Mouse (Mus musculus) 3134 (cell line): Measurements from ENCODE around the gene Rap1gap.

ENCODE experiments used
- DNase-seq: peaks from one replicate; pipeline ENCODE4 v3.0.0-alpha.2; 2011; ENCODE audit warnings: low spot score; ENCODE audit not compliant: insufficient read length; ENCODE audit errors: extremely low read depth

Gene Rap1gap

DNA sequence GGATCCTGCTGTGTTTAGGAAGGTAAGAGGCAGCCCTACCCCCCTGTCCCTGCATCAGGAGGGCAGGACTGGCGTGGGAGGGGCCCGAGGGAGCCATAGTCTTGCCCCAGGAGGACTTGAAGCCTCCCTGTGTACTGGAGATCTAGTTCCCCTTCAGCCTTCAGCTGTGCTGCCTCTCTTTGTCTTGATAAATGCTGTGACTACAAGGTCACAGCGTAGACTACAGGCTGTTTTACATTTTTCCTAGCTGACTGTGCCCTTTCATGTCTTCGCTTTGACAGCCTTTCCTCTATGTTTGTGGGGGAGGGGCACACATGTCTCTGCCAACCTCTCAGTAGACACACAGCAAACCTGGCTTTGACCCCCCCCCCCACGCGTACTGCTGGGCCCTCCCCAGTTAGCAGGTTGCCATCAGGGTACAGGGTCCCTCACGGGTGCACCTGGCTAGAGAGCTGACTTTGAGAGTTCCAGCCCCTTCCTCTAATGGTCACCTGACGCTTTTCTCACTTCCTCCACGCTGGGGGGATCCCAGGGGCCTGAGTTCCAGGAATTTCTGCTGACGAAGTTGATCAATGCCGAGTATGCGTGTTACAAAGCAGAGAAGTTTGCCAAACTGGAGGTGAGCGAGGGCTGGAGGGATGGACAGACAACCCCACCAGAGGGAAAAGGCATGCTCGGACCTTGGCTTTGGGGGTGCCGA is 55.0 kb downstream of the Rap1gap start:
- no peak for DNase-seq

DNA sequence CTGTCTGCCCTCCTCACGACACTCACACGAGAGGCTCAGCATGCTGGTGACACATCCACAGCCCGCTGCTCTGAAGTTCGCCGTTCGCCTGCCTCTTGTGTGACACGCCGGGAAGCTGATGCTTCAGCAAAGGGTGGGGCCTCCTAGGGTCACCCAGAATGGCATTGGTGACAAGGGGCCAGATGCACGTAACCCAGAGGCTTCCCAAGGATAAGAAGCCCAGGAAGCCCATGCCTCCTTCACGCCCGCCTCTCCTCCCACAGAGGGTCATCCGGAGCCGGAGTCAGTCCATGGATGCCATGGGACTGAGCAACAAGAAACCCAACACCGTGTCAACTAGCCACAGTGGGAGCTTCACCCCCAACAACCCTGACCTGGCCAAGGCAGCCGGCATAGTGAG is 57.0 kb downstream of the Rap1gap start:
- DNase-seq: no peak

DNA sequence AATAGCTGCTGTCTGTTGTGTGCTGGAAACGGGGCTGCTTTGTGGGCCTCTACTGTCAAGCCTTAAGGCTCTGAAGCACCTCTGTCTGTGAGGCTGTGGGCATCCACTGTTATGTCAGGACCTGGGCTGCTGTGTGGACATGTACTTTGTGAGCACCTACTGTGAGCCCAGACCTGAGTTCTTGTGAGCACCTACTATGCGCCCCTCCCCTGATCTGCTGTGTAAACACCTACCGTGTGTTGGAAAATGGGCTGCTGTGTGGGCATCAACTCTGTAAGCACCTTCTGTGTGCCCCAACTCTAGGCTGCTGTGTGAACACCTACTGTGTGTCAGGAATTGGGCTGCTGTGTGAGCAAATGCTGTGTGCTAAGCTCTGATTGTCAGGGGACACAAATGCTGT is 57.7 kb downstream of the Rap1gap start:
- DNase-seq: no peak

DNA sequence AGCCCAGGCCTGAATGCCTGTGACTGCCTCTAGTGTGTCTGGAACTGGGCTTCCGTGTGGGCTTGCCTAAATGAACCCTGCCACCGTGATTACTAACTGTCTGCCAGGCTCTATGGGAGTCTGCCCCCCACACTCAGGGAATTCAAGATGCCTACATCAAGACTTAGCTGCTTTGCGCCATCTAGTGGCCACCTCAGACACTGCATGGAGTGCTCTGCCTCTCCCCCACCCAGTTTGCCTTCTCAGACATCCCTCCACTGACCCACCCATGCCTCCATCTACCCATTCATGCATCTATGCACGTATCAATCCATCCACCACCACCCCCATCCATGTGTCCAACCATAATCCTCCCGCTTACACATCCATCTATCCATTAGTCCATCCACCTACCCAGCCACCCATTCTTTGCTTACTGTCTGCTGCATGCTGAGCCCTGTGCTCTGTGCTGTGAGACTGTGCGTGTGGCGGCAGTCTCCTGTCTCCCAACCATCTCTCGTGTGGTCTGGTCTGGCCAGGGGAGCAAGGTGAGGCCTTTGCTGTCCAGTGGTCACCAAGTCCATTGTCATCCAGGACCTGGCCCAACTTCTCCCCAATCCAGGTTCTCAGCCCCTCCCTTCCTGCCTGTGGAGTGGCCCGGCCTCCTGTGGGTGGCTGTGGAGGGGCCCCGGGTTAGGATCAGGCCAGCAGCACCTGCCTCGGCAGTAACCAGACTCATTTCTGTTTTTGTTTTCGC is 58.3 kb downstream of the Rap1gap start:
- DNase-seq: no peak

DNA sequence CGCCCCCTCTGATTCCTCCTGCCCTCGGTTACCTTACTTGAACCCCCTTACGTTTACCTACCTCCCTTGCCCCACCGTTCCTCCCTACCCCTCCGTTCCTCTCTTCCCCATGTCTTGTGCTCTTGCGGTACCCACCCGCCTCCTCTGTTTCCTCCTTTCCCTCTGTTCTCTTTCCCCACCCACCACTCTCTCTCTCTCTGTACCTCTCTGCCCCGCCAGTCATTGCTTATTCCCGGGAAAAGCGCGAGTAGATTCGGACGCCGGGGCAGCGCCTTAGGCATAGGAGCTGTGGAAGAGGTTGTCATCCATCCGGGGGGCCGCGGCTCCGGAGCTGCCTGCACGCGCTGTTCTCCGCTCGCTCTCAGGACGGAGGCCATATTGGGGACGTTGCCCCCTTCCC is 59.0 kb downstream of the Rap1gap start:
- no peak for DNase-seq

DNA sequence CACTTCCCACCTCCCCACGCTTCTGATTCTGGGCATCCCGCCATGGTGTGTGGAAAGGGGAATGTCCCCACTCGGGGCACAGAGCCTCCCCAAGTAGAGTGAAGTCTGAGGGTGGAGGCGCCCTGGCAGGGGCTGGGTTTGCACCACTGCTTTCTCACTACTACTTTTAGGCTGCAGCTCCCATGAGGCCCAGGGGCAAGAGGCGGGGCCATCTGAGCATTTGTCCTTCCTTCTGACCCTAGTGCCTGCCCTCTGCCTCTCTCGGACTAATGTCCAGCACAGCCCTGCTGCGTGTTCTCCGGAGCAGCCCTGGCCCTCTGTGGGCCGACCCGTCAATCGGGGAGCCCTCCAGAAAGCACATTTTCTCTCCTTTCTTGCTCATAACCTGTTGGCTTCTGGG is 59.7 kb downstream of the Rap1gap start:
- DNase-seq: no peak

DNA sequence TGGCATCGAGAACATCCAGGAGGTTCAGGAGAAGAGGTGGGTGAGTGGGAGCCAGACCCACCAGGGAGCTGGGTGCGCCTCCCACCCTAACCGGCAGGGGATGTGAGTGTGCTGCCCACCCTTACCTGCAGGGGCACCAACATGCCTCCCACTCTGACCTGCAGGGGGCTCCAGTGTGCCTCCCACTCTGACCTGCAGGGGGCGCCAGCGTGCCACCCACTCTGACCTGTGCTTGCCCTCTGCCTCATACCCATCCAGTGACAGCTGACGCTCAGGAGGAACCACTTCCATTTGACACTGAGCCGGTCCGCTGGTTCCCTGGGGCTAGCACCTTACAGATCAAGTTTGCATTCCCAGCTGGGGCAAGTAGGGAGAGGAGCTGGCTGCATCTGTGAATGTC is 60.2 kb downstream of the Rap1gap start:
- peak; percentile 55 for DNase-seq

DNA sequence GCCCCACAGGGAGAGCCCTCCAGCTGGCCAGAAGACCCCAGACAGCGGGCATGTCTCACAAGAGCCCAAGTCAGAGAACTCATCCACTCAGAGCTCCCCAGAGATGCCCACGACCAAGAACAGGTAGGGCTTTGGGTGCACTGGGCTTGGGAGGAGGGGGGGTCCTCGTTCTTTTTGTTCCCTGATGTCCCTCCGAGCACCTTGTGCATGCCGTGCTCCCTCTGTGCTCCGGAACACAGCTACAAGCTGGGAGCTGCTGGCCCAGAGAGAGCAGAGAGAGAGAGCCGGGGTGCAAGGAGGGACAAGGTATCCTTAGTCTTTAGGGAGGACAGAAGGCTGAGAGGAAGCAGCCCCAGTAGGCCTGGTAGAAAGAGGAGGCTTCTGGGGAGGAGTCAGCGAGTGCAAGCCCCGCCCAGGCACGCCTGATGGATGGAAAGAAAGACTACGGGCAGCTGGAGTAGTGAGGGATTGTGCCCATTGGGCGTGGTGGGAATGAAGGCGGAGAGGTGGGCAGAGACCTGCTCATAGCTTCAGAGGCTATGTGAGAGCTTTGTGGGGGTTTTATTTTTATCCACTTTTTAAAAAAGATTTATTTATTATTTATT is 61.1 kb downstream of the Rap1gap start:
- DNase-seq: no peak

DNA sequence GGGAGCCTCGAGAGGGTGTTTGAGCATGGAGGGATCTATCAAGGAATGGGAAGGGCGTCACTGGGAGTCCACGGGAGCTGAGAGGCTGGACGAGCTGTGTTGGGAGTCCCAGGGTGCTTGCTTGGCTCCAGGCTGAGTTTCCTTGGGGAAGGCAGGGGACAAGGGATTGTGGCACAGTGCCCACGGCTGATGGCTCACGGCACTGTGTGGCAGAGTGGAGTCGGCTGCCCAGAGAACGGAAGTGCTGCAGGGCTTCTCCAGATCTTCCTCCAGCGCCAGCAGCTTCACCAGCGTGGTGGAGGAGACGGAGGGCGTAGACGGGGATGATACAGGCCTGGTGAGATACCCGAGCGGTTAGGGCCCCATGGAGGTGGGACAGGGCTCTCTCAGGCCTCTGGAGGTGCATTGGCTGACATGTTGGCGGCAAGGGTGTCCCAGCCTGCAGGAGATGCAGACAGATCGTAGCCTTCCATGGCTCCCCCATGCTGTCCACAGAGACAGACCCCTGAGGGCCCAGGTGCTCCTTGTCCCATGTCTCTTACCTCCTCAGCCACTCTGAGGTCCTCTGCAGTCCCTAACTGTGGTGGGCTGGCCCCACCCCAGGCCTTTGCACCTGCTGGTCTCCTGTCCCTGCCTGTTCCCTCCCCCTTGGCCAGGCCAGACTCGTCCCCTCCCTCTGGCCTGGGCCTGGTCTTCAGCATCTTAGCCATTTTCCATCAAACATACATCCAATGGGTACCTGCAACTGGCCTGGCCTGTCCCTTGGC is 62.4 kb downstream of the Rap1gap start:
- no peak for DNase-seq

DNA sequence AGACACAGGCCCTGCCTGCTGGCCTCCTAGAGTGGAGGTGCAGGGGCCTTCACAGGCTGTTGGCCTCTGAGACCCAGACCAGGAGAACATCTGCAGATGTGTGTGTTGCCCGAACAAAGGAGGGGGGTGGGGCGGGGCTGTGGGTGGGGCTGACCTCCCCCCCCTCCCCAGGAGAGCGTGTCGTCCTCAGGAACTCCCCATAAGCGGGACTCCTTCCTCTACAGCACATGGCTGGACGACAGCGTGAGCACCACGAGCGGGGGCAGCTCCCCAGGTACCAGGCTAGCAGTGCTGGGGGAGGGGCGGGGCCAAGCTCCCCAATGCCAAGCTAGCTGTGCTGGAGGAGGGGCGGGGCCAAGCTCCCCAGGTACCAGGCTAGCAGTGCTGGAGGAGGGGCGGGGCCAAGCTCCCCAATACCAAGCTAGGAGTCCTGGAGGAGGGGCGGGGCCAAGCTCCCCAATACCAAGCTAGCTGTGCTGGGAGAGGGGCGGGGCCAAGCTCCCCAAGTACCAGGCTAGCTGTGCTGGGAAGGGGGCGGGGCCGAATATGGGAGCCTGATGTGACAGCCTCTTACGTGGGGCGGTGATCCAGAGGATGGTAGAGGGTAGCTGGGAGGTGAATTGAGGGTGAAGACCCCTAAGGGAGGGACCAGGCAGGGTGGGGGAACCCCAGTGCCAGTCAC is 63.1 kb downstream of the Rap1gap start:
- no peak for DNase-seq

DNA sequence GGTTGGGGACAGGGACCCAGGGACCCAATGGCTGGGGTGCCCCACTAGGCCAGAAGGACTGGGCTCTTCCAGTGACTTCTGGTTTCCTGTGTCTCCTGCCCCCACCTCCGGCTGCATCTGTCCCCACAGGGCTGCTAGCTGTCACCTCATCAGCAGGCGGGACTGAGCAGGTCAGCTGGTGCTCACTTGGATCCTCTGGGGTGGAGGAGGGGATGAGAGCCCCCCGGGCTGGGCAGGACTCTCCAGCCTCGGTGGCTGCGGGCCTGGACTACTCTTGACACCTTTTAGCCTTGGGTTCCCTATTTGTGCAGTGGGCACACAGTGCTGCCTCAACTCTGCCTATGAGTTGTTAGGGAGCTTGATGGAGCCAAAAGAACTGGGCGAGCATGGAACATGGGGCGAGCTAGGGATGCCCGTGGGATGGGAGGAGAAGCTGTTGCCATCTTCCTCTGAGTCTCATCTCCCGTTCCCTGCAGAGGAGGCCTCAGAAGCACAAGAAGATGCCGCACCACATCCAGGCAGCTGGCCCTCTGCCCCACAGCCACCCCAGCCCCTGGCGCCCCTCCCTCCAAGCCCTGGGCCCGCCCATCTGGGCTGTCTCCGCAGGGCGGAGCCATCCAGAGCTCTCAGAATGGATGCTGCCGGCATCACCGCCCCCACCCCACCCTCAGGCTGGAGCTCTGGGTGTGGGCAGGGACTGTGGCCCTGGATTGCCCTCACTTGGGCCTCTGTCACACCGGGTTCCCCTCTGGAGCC is 64.1 kb downstream of the Rap1gap start:
- no peak for DNase-seq

DNA sequence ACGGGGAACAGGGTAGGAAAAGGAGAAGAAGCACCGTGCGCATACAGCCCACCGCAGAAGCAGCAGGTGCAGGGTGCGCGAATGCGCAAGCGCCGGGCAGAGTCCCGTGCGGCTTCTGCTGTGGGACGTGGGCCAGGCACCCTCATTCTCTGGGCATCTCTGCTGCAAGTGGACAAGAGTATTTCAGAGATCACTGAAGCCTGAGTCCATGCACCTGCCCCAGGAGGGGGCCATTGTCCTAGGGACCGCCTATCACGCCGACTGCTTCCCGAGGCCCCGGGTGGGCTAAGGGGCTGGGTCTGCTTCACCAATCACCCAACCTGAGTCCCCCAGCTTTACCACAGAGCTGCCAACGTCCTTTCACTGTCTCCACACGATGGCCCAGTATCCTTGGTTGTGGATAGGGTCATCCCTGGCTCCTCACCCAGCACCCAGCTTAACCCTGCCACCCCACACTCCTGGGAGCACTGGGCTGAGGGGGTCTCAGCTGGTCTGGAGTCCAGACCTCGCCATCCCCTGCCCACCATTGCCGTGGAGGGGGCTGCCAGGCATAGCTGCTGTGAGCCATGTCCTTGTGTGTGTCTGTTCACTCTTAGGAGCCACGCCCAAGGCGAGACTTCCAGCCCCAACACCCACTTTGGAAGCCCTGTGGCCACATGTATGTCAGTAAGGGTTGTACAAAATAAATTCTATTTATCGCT is 64.8 kb downstream of the Rap1gap start:
- no peak for DNase-seq

DNA sequence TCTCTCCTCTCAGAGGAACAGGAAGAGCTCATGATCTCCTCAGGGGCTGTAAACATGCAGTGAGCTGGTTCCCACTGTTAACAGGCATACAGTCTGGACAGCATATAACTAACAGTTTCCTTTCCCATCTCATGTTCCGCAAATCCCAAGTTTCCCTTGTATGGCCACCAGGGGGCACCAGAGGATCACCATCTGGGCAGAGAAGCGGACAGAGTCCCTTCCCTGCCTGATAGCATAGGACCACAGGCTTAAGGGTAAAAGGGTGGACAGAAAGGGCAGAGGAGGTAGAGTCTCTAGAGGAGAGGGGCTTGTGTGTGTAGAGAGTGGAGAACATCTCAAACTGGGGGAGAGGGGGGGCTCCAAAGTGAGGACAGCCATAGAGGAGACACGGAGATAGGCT is 65.6 kb downstream of the Rap1gap start:
- no peak for DNase-seq

DNA sequence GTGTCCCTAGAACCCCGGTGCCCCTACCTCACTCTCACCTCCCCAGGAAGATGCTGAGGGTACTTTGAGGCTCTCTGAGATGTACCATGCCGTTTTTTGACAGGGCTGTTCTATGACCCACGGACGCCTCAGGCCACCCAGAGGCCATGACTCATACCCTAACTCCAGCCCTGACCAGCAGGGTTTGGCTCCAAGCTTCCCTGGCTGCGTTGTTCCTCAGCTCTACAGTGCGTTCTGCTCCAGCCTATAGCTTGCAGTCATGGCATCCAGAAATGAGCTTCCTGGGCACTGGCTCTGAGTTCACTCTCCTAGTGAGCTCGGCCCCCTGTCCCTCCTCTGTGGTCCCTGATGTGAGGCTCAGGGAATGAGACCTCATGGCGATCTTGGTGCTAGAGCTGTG is 66.2 kb downstream of the Rap1gap start:
- peak; percentile 49 for DNase-seq

DNA sequence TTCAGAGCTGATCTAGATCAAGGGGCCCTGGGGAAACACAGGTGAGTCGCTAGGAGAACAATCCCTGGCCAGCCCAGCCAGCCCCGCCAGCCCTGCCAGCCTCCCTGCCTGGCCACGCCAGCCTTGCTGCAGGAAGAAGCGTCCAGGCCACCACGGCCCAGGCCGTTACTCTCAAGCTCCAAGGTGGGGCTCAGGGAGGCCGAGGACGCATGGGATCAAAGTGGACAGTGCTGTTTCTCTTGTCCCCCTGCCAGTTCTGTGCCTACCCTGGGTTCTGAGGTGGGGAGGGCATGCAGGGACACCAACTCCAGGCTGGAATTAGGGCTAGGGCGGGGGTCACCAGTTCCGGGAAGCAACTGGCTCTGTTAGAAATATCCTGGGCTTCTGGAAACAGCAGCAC is 67.4 kb downstream of the Rap1gap start:
- no peak for DNase-seq

DNA sequence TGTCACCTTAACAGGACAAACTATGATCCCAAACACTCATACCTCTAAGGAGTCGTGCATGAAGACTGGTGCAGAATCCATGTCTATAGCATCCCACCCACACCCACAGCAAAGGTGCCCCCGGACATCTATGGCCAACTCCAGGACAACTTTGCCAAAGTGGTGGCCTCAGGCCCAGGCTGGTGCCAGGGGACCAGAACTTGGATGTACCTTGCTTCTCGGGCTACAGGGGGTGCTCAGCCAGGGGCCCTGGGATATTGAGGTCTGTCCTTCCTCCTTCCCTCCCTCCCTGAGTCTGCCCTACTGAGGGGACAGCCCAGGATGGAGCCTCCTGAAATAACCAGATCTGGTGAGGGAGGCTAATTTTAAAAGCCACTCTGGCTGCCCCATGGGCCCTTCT is 67.8 kb downstream of the Rap1gap start:
- no peak for DNase-seq

DNA sequence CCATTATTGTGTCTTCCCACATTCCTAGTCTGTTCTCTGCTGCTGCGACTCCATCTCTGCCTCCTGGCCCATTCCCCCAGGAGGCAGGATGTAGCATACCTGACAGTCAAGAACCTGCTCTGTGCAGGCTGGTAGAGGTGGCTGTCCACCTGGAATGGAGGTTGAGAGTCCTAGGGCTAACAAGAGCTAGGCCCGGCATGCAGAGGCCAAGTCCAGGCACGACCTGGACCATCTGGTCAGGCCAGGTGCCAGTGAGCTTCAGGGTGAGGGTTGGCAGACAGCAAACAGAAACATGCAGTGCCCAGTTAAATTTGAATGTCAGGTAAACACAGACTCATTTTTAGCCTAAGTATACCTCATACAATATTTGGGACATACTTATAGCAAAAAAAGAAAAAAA is 68.4 kb downstream of the Rap1gap start:
- no peak for DNase-seq

DNA sequence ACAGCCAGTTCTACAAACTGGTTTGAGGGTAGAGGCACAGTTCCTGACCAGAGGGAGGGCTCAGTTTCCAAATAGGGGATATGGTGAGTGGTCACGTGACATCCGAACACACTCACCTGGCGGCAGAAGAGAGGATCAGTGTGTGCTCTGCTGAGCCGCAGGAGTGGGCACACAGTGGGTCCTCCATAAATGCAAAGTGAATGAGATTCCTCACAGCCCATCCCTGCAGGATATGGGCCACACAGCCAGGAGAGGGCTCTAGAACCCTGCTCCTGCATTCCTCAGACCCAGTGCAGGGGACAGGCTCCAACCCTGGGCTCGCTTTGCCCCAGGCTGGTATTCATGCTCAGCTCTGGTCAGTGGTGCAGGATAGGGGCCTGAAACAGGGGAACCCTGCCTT is 68.9 kb downstream of the Rap1gap start:
- no peak for DNase-seq

DNA sequence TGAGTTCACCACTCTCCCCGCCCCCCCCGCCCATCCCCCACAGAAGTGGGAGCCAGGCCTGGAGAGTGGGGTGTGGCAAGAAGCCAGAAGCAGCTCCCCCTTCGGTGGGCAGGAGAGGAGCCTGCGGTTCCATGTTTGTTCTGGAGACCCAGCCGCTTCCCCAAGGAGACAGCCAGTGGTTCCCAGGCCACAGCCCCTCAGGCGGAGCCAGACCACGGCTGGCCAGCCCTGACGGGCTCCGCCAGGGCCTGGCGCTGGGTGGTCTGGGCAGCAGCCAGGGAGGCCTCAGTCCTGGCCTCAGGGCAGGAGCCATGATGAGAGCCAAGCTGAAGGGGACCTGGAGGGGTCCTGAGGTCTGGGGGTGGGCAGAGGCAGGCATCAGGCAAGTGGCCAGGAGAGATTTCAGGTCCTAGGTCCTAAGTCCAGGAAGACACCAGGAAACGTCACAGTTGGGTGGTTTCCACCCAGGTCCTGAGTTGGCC is 71.7 kb downstream of the Rap1gap start:
- DNase-seq: no peak
